Mouse (Mus musculus): ENCODE measurements at regions not wholly inside any gene's neighbourhood (a gene's known extent, or its start where the extent isn't known, plus 50 kb on each side); places are given as distances from the start of the nearest gene placed in this dataset.
A peak's percentile ranks its signal among the peaks of the same experiment; 100 is the strongest.

DNA sequence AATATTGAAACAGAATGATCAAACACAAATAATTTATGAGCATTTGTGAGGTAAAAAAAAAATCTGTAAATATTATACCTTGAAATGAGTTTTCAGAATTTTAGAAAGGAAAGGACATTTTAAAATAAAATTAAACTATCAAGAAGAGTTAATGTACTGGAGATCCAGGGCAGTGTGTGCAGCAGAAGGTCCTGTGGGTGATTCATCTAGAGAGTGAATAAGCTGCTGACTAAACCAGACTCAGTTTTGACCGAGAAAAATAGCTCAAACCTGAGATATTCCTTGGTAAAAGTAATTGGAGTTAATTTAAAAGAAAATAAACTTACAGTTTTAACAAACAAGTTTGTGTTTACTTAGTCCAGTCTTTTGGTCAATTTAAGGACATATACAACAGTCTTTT lies 1118.6 kb upstream of the Celf2 start:
- no peak for DNase-seq (ENCODE audit: low spot score in 2 of 2)

GRCm38 (mm10) chr2:8628485-8629208 lies 1119.3 kb upstream of the Celf2 start:
- DNase-seq (ENCODE audit: low spot score in 2 of 2), result no peak

DNA sequence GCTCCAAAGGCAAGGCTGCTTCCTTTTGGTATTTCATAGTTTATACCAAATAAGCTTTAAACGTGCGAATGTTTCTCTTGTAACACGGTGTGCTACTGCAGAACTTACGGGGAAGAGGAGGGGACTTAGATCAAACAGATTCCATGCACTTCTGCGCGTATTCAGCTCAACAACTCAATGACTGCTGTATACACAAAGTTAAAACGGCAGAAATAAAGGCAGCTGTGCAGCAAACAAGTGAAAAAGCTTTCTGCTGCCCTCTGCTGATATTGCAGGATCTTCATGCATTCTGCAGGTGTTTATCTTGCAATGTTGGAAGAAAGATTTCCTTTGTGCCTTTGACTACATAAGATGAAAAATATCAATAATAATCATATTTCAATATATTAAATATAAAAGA lies 1128.7 kb upstream of the Celf2 start:
- DNase-seq (ENCODE audit: low spot score in 2 of 2), result peak; percentile 60 to 70

DNA sequence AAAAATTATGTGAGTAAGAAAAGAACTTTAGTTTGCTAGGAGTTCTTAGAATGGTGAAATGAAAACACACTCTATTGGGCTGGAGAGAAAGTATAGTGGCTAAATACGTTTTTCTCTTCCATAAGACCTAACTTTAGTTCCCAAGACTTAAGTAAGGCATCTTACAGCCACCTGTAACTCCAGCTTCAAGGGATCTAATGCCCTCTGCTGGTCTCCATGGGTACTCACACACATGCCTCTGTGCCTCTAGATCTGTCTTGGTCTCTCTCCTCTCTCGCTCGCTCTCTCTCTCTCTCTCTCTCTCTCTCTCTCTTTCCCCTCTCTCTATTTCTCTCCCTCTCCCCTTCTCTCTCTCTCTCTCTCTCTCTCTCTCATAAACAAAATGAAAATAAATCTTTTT lies 1129.9 kb upstream of the Celf2 start:
- no peak for DNase-seq (ENCODE audit: low spot score in 2 of 2)

DNA sequence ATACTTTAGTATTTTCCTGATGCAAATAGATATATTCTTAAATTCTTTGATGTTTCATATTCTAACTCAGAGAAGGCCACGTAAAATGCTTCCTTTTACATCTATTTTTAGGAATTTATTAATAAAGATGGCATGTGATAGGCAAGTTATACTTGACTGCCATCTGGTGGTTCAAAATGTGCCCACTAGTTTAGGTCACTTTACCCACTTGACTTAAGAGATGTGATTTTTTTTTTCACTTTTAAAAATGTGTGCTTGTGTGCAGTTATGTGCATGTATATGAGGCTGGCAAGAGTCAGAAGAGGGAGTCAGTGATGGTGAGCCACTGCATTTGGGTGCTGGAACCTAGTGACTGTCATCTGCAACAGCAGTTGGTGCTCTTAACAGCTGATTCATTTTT lies 1136.1 kb upstream of the Celf2 start:
- peak in 1 of 2 experiments; percentile 33 for DNase-seq (ENCODE audit: low spot score in 2 of 2)

DNA sequence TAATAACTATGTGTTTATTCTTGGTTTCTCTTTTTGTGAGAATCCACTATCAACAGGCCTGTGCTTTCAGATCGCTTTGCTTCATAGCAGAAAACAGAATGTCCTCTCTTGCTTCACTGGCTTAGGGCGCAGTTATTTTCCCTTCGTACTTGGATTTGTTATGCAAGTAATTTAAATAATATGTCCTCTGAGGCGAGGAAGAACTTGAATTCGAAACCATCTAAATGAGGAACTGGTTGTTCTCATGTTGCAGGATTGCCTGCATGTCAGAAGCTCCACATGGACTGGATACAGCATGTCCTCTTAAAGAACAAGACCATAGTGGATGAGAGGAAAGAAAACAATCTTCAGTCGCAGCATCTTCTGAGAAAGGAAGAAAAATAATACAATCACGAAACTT lies 1151.2 kb upstream of the Celf2 start:
- no peak for DNase-seq (ENCODE audit: low spot score in 2 of 2)

DNA sequence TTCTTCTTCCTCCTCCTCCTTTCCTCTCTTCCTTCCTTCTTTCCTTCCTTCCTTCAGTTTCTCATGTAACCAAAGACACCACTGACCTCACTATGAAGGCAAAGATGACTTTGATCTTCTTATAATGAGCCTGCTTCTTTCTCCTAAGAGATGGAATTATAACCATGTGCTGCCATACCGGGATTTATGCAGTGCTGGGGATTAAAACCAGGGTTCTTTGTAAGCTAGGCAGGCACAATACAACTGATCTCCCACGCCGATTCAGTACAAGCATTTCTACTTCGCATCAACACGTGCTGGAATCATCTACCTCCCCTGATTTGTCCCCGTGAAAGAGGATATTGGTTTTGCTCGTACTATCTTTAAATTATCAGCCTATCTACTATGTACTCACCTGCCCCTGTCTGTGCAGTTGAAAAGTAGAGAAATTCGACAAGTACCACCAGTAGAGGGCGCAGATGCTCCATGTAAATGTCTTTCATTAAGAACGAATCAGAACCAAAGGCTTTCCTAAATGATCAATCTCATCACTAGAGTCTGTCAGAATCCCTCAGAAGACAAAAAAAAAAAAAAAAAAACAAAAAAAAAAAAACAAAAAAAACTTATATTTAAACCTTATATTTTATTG lies 1164.5 kb upstream of the Celf2 start:
- peak; percentile 79 to 88 for DNase-seq (ENCODE audit: low spot score in 2 of 2)

DNA sequence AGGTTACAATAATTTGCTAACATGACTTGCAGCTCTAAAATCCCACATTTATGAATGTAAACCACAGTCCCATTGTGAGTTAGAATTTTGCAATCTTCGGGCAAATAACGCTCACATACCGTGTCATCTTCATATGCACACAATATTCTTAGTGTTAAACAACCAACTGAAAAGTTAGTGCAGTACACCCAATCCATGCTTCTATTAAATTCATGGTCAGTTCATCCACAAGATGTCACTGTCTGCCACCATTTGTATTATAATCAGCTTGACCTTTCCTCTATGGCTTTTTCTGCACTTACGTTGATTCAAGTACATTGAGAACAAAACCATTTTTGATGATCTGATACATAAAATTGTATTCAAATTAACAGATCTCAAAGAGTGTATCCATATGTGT lies 1166.2 kb upstream of the Celf2 start:
- no peak for DNase-seq (ENCODE audit: low spot score in 2 of 2)

DNA sequence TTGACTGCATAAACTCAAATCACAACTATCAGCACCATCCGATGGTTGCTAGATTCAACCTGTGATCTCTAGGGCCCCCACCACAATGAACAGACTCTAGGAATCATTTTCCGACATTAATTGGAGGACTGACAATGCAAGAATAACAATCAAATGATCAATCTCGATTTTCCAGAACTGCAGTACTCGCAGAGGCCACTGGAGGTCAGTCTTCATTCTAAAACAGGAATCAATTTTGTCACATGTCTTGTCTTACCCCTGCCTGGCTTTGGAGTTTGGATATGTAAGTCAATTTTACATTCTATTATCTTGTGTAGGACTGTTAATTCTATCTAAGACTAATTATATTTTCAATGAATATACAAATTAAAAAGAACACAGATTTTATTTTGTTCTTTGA lies 1167.2 kb upstream of the Celf2 start:
- peak; percentile 38 to 40 for DNase-seq (ENCODE audit: low spot score in 2 of 2)

DNA sequence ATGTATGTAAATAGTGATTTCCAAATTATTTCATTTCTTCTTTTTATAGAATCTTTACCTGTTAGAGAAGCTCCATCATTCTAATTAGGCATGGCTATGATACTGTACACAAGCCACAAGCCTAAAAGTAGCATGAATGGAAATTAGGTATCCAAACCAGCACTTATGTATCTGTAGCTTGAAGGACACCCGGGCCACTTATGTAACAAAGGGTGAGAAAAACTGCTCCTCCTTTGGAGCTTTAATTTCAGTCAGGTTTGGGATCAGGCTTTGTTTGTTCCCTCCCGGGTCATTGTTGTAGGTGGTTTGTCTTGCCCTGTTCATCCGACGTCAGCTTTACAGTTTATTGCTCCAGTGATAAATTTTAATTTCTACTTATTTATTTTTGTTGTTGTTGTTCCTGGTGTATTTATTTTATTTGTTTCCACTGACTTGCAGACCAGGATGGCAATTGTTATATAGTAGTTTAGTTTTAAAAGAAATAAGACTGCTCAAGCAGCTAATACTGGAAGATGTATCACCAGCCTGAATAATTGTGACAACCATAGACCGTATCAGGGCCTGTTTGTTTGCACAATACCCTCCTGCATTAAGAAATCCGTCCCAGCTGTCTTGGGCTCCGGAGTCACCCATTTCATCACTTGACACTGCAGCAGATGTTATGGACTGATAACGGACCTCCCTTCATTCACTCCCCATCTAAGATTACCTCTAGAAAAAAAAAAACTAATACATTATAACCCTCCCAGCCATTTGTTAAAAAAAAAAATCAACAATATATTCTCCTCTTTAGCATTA lies 1181.7 kb upstream of the Celf2 start:
- DNase-seq (ENCODE audit: low spot score in 2 of 2), result no peak

- no peak for DNase-seq (ENCODE audit: low spot score in 2 of 2)
These were observed 1151.7 kb upstream of the 4930412O13Rik start for GRCm38 (mm10) chr2:8729306-8729705.

- peak; percentile 33 to 58 for DNase-seq (ENCODE audit: low spot score in 2 of 2)
These were observed 1126.9 kb upstream of the 4930412O13Rik start for GRCm38 (mm10) chr2:8754142-8754541.

DNA sequence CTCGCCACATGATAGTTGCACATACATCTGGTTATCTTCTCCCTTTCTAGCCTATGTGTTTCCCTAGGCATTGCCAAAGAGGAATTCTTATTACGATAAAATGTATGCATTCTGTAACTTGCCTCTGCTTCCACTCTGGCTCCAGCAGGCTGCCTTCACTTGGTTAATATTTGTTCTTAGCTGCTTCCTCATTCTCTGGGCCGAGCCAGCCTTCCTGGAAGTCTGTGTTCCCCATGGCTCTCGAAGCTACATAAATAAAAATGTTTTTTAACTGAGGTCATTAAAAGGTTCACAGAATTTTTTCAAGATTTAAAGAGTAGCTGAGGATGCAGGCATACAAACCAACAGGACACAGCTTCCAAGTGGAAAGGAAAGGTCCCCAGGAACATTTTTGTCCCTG lies 1124.5 kb upstream of the 4930412O13Rik start:
- no peak for DNase-seq (ENCODE audit: low spot score in 2 of 2)

DNA sequence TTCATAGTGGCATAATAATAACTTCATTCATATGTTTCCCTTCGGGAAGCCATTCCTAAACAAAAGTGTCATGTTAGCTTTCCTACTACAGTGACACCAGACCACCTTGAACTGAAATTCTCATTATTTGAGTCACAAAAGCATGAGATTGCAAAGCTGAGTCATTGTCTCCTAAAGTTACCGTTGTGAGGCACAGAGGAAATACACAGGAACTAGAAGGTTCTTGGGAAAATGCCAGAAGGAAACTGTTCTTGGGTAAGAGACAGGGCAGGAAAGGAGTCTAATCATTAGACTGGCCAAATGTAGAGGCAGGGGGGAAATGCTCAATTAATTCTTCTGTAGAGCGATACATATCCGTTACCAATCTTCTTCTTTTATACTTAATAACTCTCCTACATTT lies 1110.4 kb upstream of the 4930412O13Rik start:
- no peak for DNase-seq (ENCODE audit: low spot score in 2 of 2)

- DNase-seq (ENCODE audit: low spot score in 2 of 2), result no peak
These were observed 1099.7 kb upstream of the 4930412O13Rik start for GRCm38 (mm10) chr2:8781152-8781935.

DNA sequence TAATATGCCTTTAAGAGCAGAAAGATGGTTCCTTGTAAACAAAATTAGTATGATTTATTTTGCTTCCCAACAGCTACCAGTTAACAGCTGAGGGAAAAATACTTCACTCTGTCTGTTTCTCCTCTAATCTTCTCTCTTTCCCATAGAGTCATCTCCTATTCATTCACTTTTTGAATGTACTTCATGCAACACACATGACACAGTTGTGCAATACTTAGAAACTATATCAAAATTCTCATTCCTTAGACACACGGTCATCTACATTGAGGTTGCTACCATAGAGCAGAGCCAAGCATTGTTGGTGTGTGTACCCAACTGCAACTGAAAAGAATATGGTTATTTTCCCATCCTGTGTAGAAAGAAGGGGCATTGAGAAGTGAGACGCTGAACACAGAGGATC lies 1098.8 kb upstream of the 4930412O13Rik start:
- DNase-seq (ENCODE audit: low spot score in 2 of 2), result no peak

DNA sequence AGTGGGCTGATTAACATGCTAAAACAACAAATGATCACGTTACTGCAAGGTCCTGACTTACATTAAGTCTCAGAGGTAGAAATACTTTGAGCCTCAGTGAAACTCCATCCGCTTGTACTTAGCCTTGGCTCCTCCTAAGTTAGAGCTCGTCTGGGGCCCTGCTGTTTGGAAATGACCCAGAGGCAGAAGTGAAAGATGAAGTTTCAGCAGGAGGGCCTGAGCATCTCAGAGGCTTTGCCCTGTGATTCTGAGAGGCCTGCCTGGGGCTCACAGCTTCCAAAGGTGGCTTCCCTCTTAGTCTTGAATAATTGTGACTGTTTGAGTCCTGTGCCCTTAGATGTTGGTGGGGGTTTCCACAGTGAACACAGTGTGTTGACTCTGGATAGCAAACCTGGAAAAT lies 1079.0 kb upstream of the 4930412O13Rik start:
- no peak for DNase-seq (ENCODE audit: low spot score in 2 of 2)

DNA sequence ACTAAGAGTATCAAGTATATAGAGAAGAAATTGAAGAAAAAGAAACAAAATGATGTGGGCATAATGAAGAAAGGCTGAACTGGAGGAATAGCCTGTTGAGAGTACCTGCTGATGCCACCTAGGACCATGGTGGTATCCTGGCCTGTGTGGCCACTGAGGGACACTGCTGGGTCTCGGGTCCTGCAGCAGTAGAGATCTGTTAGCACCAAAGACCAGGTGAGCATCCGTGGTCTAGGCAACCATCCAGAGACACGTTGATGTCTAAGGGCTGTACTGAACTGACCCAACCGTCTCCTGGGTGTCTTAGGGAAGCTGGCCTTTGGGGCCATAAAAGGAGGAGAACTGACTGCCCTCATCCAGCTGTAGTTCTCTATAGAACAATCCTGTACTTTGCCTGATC lies 1071.4 kb upstream of the 4930412O13Rik start:
- no peak for DNase-seq (ENCODE audit: low spot score in 2 of 2)

DNA sequence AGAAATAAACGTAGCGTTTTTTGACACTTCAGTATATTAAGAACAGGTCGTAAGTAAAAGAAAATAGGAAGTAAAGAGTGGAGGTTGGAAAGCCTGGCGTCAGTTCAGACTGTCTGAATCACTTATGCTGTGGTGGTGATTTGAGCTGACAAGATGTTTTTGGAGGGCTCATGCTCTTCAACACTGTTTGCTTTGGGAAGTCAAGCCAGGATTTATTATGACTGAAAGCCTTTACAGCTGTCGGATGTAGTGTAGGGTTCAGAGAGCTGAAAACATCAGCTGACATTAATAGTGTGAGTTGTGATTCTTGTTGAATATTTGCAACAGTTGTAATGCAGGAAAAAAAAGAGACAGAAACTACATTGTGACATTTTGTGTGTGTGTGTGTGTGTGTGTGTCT lies 1062.9 kb upstream of the 4930412O13Rik start:
- DNase-seq (ENCODE audit: low spot score in 2 of 2), result no peak

- no peak for DNase-seq (ENCODE audit: low spot score in 2 of 2)
These were observed 1055.6 kb upstream of the 4930412O13Rik start for GRCm38 (mm10) chr2:8825406-8825805.

All from right cerebral cortex, postnatal 10 days (tissue).